Mouse (Mus musculus) heart, embryonic 11.5 days (tissue): ENCODE measurements around the gene App. TPM values are rescaled to one million over a fixed set of nuclear protein-coding genes. Genes with fewer than 3 reads are reported as not detected.

Source experiments
- ATAC-seq: fragments of 200-750 bp; cut with Nextera tagmentation; replicated peaks from 2 replicates; pipeline ENCODE4 v1.8.0; 2017; ENCODE audit warnings: moderate library complexity; ENCODE audit not compliant: insufficient number of reproducible peaks, low FRiP score, low TSS enrichment
- H3K27ac ChIP-seq: fragments of 300-500 bp; sonication (generic); 2 replicates; pipeline ENCODE4 v1.5.1; 2014; ENCODE audit warnings: mild to moderate bottlenecking, low read depth, low read length
- H3K27me3 ChIP-seq: fragments of 300-500 bp; sonication (generic); 2 replicates; pipeline ENCODE4 v1.6.1; 2014; ENCODE audit warnings: mild to moderate bottlenecking, low read length, mixed read lengths; ENCODE audit not compliant: control insufficient read depth, insufficient read depth
- H3K36me3 ChIP-seq: fragments of 300-500 bp; sonication (generic); 2 replicates; pipeline ENCODE4 v1.6.1; 2014; ENCODE audit warnings: mild to moderate bottlenecking, low read length, moderate library complexity, mixed read lengths; ENCODE audit not compliant: control insufficient read depth, insufficient read depth
- H3K4me1 ChIP-seq: fragments of 300-500 bp; sonication (generic); 2 replicates; pipeline ENCODE4 v1.6.1; 2014; ENCODE audit warnings: low read length; ENCODE audit not compliant: control insufficient read depth, insufficient read depth
- H3K4me2 ChIP-seq: fragments of 300-500 bp; sonication (generic); 2 replicates; pipeline ENCODE4 v1.6.1; 2014; ENCODE audit warnings: mild to moderate bottlenecking, moderate library complexity
- H3K4me3 ChIP-seq: fragments of 300-500 bp; sonication (generic); 2 replicates; pipeline ENCODE4 v1.5.1; 2014; ENCODE audit warnings: low read depth, low read length
- H3K9ac ChIP-seq: fragments of 300-500 bp; sonication (generic); 2 replicates; pipeline ENCODE4 v1.6.1; 2014; ENCODE audit warnings: mild to moderate bottlenecking, low read depth, low read length, moderate library complexity
- H3K9me3 ChIP-seq: fragments of 300-500 bp; sonication (generic); replicated peaks from 2 replicates; pipeline ENCODE4 v1.6.1; 2016; ENCODE audit warnings: low read length; ENCODE audit not compliant: control insufficient read depth
- WGBS: fragments of 180-500 bp; shearing (Covaris S2); extraction: QIAGEN DNeasy Blood & Tissue Kit; methylation state at CpG from one replicate; pipeline ENCODE4 v1.1.7; 2014; ENCODE audit not compliant: insufficient replicate concordance; 5-methylcytosine and 5-hydroxymethylcytosine counted together
- polyA plus RNA-seq: library from polyadenylated mRNA; unstranded; fragments of >200 nt; fragmentation: Nextera tagmentation; extraction: Ambion mirVana; gene quantifications from 2 replicates; pipeline ENCODE4 v1.2.1, GENCODE M21; 2014

The App gene
- polyA plus RNA-seq, 1 experiment from 2014 or later = 143 TPM

- no peak for ATAC-seq
- H3K4me3 ChIP-seq = no peak overlapping the region
- H3K27me3 ChIP-seq = no peaks in the 10 kb centered on the region
- 0 out of 2 replicates have a peak, but pooled peaks cover 4% of the 10 kb centered on the region for H3K4me1 ChIP-seq
- no peak overlapping the region for H3K9ac ChIP-seq
- H3K9me3 ChIP-seq = no peaks in the 10 kb centered on the region
- H3K4me2 ChIP-seq = no peak overlapping the region
- H3K36me3 ChIP-seq = peaks cover 8% of the 10 kb centered on the region
- no peak overlapping the region for H3K27ac ChIP-seq
- 73% methylated on average over 3 of the region's 3 CpGs for WGBS
Measured at GRCm38 (mm10) chr16:84982589-84982988, 191.0 kb downstream of the App start.

- Histone ChIP-seq H3K4me3 (no peak overlapping the region), H3K9ac (no peak overlapping the region), H3K9me3 (no peaks in the 10 kb centered on the region), H3K27ac (no peak overlapping the region), H3K4me2 (no peak overlapping the region), H3K27me3 (no peaks in the 10 kb centered on the region), H3K4me1 (0 out of 2 replicates have a peak, but pooled peaks cover 10% of the 10 kb centered on the region), H3K36me3 (peaks cover 4% of the 10 kb centered on the region)
- ATAC-seq = no peak
- WGBS = 55% methylated on average over 5 of the region's 5 CpGs
Measured at GRCm38 (mm10) chr16:84978589-84978988, 195.0 kb downstream of the App start.

GRCm38 (mm10) chr16:84974176-84974518, 199.4 kb downstream of the App start:
- WGBS = 56% methylated on average over 6 of the region's 6 CpGs
- Histone ChIP-seq H3K9ac (no peak overlapping the region), H3K27me3 (no peaks in the 10 kb centered on the region), H3K4me3 (no peak overlapping the region), H3K4me1 (peaks cover 22% of the 10 kb centered on the region; the same call in 1 of the 2 replicates), H3K9me3 (no peaks in the 10 kb centered on the region), H3K4me2 (no peak overlapping the region), H3K36me3 (peaks cover 7% of the 10 kb centered on the region), H3K27ac (0 out of 2 replicates have a peak overlapping the region, but pooled peaks have one; percentile 41)
- no peak for ATAC-seq

GRCm38 (mm10) chr16:84973446-84974175, 200.0 kb downstream of the App start:
- Histone ChIP-seq H3K4me2 (no peak overlapping the region), H3K4me3 (no peak overlapping the region), H3K27me3 (no peaks in the 10 kb centered on the region), H3K9me3 (no peaks in the 10 kb centered on the region), H3K27ac (0 out of 2 replicates have a peak overlapping the region, but pooled peaks have one; percentile 41), H3K36me3 (peaks cover 7% of the 10 kb centered on the region), H3K9ac (no peak overlapping the region), H3K4me1 (peaks cover 20% of the 10 kb centered on the region; the same call in 1 of the 2 replicates)
- WGBS = 91% methylated on average over 15 of the region's 15 CpGs
- ATAC-seq = no peak

- no peak overlapping the region for H3K4me2 ChIP-seq
- no peak overlapping the region for H3K4me3 ChIP-seq
- H3K27me3 ChIP-seq = no peaks in the 10 kb centered on the region
- peaks cover 19% of the 10 kb centered on the region; the same call in 1 of the 2 replicates for H3K4me1 ChIP-seq
- H3K27ac ChIP-seq = peak overlapping the region; percentile 74
- H3K9me3 ChIP-seq = no peaks in the 10 kb centered on the region
- H3K9ac ChIP-seq = no peak overlapping the region
- peaks cover 3% of the 10 kb centered on the region for H3K36me3 ChIP-seq
- peak; percentile 47; the same call in 1 of the 2 replicates for ATAC-seq
- WGBS = 54% methylated on average over 16 of the region's 16 CpGs
Measured at GRCm38 (mm10) chr16:84971535-84972330, 201.8 kb downstream of the App start.

- Histone ChIP-seq H3K27ac (no peak overlapping the region), H3K4me2 (no peak overlapping the region), H3K27me3 (no peaks in the 10 kb centered on the region), H3K4me3 (no peak overlapping the region), H3K36me3 (peaks cover 7% of the 10 kb centered on the region), H3K9ac (no peak overlapping the region), H3K4me1 (peaks cover 14% of the 10 kb centered on the region; the same call in 1 of the 2 replicates), H3K9me3 (no peaks in the 10 kb centered on the region)
- 85% methylated on average over 7 of the region's 7 CpGs for WGBS
- ATAC-seq = no peak
Measured at GRCm38 (mm10) chr16:84969026-84969425, 204.5 kb downstream of the App start.

- no peak overlapping the region for H3K27ac ChIP-seq
- no peak for ATAC-seq
- peaks cover 7% of the 10 kb centered on the region; the same call in 1 of the 2 replicates for H3K36me3 ChIP-seq
- peaks cover 2% of the 10 kb centered on the region; the same call in 1 of the 2 replicates for H3K4me1 ChIP-seq
- no peak overlapping the region for H3K4me3 ChIP-seq
- H3K9ac ChIP-seq = no peak overlapping the region
- no peaks in the 10 kb centered on the region for H3K9me3 ChIP-seq
- no peaks in the 10 kb centered on the region for H3K27me3 ChIP-seq
- 66% methylated on average over 4 of the region's 4 CpGs for WGBS
- no peak overlapping the region for H3K4me2 ChIP-seq
Measured at GRCm38 (mm10) chr16:84966983-84967382, 206.6 kb downstream of the App start.

GRCm38 (mm10) chr16:84966096-84966495, 207.5 kb downstream of the App start:
- H3K4me2 ChIP-seq = no peak overlapping the region
- no peak overlapping the region for H3K9ac ChIP-seq
- H3K27ac ChIP-seq = no peak overlapping the region
- H3K36me3 ChIP-seq = 0 out of 2 replicates have a peak, but pooled peaks cover 7% of the 10 kb centered on the region
- no peak for ATAC-seq
- 89% methylated on average over 13 of the region's 13 CpGs for WGBS
- no peak overlapping the region for H3K4me3 ChIP-seq
- H3K4me1 ChIP-seq = no peaks in the 10 kb centered on the region
- H3K27me3 ChIP-seq = no peaks in the 10 kb centered on the region
- H3K9me3 ChIP-seq = no peaks in the 10 kb centered on the region
